Mouse (Mus musculus) frontal cortex, adult 2 months (tissue): ENCODE results near the gene Vmn1r159. TPM values are rescaled to one million over a fixed set of nuclear protein-coding genes. Genes with fewer than 3 reads are reported as not detected.
"Not testable (repeated sequence)": the region's sequence is repeated elsewhere in the genome, so short reads cannot be mapped to it uniquely, and the experiment has no call there.

ENCODE experiments used
- DNase-seq, 2 experiments: peaks; one replicate each; pipeline ENCODE4 v3.0.0; 2022; ENCODE audit warnings: low spot score in 1 of 2; ENCODE audit errors: extremely low spot score in 1 of 2
- polyA plus RNA-seq: library from polyadenylated mRNA; depleted of rRNA; stranded (reverse); fragments of >200 nt; gene quantifications from 2 replicates; pipeline ENCODE4 v1.2.3, GENCODE M21; 2012; rRNA removed

Gene Vmn1r159
- polyA plus RNA-seq = not detected in 2 replicates

DNA sequence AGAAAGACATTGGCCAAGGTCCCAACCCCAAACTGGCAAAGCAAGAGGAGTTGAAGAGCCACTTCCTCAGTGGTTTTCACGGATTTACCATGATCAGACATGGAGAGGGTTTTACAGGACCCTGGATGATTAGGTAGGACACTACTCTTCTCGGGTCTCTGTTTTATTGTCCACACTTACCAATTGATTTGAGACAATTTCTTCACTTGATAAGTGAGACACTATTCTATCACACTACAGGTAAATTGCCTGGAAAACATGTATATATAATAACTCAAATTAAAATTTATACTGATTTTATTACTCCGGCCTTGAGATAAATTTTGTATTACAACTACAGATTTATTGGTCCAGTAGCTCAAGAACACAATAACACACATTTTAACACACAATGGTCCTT, at the start of gene Vmn1r159:
Gene Vmn1r159 (minus strand): TSS at position 101 of the 400 bp plus-strand sequence.
- not testable (repeated sequence) for DNase-seq

DNA sequence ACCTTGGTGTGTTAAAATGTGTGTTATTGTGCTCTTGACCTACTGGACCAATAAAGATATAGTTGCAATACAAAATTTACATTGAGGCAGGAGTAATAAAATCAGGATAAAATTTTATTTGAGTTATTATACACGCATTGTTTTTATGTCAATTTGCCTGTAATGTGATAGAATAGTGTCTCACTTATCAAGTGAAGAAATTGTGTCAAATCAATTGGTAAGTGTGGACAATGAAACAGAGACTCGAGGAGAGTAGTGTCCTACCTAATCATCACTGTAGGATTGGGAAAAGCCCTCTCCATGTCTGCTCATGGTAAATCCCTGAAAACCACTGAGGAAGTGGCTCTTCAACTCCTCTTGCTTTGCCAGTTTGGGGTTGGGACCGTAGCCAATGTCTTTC, 27.5 kb upstream of the Vmn1r159 start, which contains the start of gene Vmn1r160:
Gene Vmn1r160 (plus strand): TSS at position 301 of the 400 bp plus-strand sequence.
- DNase-seq = not testable (repeated sequence)

Other genes with a start within 250 kb of the Vmn1r159 start
- gene Vmn1r155, start 185.6 kb downstream of the Vmn1r159 start, polyA plus RNA-seq = not detected in 2 replicates
- not detected in 2 replicates for gene Gm8693, start 151.3 kb downstream of the Vmn1r159 start, polyA plus RNA-seq
- gene Gm4567, start 123.9 kb downstream of the Vmn1r159 start, polyA plus RNA-seq = not detected in 2 replicates
- gene Vmn1r157, start 81.9 kb downstream of the Vmn1r159 start, polyA plus RNA-seq = not detected in 2 replicates
- not detected in 2 replicates for gene Vmn1r158, start 52.8 kb downstream of the Vmn1r159 start, polyA plus RNA-seq
- gene Vmn1r160, start 27.6 kb upstream of the Vmn1r159 start, polyA plus RNA-seq = not detected in 2 replicates
- not detected in 2 replicates for gene Gm4214, start 141.1 kb upstream of the Vmn1r159 start, polyA plus RNA-seq
- not detected in 2 replicates for gene Gm4216, start 176.3 kb upstream of the Vmn1r159 start, polyA plus RNA-seq
- not detected in 2 replicates for gene Vmn1r163, start 211.9 kb upstream of the Vmn1r159 start, polyA plus RNA-seq
- not detected in 2 replicates for gene Gm8720, start 223.9 kb upstream of the Vmn1r159 start, polyA plus RNA-seq